Mouse (Mus musculus): Measurements from ENCODE around the gene Sod1.

Gene Sod1

DNA sequence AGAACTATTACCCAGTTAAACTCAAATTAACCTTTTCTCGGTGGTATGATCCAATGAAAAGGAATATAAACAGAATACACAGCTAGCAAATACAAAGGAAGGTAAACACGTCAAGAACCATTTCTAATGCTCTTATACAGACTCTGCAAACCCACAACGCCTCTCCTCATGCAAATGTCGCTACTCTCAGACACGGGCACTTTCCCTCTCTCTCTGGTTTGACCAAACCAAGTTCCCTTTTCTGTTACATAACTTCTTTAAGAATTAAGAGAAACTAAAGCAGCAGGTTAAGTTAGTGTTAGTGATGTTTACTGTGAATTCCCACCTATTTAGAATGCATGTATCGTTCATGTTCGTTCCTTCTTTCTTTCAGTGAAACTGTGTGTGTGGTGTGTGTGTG is 38.4 kb downstream of the Sod1 start:
- DNase-seq (ENCODE audit: low spot score in 2 of 2) = no peak

DNA sequence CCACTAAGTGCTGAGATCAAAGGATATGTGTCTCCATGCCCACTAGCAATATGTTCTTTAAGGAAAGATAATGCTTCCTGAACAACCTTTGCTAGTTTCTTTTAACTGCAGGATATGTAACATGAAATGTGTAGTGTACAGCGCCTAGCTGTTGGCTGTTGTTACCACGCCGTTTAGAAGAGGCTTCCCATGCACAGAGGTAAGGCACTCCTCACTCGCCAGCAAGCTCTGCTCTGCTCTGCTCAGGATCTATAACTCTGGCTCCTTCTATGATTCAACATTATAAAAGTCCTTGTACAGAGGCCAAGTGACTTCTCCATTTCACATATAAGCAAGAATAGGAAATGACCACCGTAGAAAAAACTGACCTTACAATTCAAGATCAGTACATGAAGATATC is 39.1 kb downstream of the Sod1 start:
- DNase-seq (ENCODE audit: low spot score in 2 of 2) = no peak

DNA sequence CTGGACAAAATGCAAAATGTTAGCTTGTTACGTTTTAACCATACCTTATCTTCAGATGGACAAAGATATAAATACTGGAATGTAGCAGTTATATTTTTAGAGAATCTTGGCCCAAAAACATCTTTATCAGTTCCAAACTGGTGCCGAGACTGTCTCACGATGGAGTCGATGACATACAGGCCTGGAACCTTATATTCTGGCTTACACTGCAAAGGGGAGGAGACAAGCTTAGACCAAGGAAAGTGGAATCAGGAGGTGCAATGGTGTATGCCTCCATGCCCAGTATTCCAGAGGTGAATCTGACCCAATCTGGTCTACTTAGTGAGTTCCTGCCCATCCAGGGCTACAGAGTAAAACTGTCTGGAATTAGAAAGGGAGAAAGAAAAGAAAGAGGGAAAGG is 39.5 kb downstream of the Sod1 start:
- DNase-seq (ENCODE audit: low spot score in 2 of 2) = no peak

DNA sequence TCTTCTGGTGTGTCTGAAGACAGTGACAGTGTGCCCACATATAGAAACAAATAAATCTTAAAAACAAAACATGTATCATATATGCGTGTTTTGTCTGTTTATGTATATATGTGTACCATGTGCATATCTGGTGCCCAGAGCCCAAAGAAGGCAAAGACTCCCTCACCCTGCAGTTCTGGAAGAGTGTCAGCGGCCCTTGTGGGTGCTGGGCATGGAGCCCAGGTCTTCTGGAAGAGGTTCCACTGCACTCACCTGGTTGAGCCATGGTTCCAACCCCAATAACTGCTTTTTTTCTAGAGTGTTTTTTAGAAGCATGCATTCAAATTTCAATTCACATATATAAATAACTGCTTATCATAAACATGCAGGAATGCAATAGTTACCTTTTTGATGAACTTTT is 41.2 kb downstream of the Sod1 start:
- no peak for DNase-seq (ENCODE audit: low spot score in 2 of 2)

DNA sequence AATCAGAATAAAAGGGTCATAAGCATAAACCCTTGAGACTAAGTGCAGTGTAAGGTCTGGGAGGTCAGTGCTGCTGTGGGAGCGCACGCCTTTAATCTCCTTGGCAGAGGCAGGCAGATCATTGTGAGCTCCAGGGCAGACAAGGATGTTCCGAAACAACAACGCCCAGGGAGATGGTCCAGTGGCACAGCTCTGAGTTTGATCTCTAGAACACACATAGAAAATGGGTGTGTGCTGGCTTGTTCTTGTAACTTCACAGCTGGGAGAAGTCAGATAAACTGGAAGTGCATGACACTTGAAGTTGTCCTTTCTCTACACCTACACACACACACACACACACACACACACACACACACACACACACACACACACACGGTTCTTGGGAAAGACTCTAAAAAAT is 43.5 kb downstream of the Sod1 start:
- no peak for DNase-seq (ENCODE audit: low spot score in 2 of 2)

DNA sequence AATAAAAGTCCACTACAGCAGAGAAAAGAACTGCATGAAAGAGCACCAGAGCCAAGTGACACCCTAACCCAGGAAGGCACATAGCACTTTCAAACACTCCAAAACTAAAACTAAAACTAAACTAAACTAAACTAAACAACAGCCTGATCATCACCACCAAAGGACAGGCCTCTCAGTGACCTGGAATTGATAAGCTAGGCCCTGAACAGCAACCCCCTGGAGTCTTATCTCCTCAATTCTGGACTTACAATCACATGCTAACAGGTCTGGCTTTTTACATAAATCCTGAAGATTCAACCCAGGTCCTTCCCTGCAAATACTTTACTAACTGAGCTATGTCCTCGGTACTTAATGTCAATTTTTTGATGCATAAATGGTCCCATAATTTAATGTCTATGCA is 44.6 kb downstream of the Sod1 start:
- no peak for DNase-seq (ENCODE audit: low spot score in 2 of 2)

DNA sequence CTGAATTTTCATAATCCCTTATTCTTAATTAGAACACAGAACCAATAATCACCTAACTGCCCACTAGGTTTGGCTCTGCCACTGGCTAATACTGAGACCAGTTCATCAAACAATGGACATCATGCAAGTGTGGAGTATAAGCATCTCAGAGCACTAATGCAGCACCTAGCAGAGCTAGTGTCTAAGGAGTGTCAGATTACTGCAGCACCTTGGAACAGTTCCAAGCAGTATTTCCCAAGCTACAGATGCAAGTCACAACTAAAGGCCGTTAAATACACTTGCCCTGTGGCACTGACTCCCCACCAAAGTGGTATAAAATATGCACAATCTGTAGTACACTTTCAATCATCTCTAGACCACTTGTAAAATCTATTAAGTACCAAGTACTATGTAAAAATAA is 46.0 kb downstream of the Sod1 start:
- no peak for DNase-seq (ENCODE audit: low spot score in 2 of 2)

DNA sequence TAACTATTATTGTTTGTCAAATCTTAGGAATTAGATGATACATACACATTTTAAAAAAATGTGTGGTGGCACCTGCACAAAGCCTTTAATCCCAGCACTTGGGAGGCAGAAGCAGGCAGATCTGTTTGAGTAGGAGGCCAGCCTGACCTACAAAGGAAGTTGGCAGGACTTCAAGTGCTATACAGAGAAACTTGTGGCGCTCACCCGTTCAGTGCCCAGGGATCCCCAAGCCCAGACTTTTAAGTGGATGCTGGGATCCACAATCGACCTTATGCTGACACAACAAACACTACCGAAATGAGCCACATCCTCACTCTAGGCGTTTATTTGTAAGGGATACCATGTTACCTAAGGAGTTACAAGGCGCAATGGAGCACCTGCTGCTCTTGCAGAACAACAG is 55.0 kb downstream of the Sod1 start:
- DNase-seq (ENCODE audit: low spot score in 2 of 2) = no peak

Measured in frontal cortex, postnatal 25 days (tissue).